11 mouse cellular contexts compared by ENCODE assay signal in the genomic region with DNA sequence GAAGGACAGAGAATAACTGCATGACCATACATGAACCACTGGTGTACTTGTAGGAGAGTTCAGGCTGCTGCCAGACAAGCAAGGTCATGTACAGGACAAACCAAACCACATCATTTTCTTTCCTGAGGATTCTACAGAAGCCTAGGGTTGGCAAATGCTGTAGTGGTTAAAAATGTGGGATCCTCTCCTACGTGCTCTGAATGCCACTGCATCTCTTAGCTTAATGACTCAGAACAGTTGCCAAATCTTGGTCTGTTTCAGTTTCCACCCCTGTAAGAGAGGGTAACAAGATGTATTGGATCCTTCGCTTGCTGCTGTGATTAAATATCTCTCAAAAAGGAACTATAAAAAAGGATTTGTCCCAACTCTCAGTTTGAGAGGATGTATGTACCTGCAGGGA.
"Had no signal": no experiment of that assay in that cellular context is flagged by ENCODE, and none has a peak within 500 bp of the region (broad histone marks: within the 10 kb centered on the region; RNA-seq: fewer than 3 reads in every experiment).

No protein-coding gene starts in this region.

- DNase-seq: liver, postnatal 0 days; lung, adult 2 months; lung, postnatal 14 days; lung, postnatal 36 days; right cerebral cortex, postnatal 14 days; thymus, adult 18-20 months; thymus, postnatal 14 days; thymus, postnatal 36 days had no signal

- ATAC-seq: liver, postnatal 0 days; lung, postnatal 0 days; midbrain, embryonic 13.5 days; midbrain, embryonic 15.5 days had no signal
